Mouse (Mus musculus) right cerebral cortex, postnatal 36 days (tissue): Measurements from ENCODE around the gene Fhdc1.
A peak's percentile ranks its signal among the peaks of the same experiment; 100 is the strongest.

Source experiments
- DNase-seq, 2 experiments: peaks; one replicate each; pipeline ENCODE4 v3.0.0; 2022; ENCODE audit warnings: low spot score in 2 of 2, mixed read lengths in 1 of 2

Fhdc1 gene

GRCm38 (mm10) chr3:84480006-84480897 lies at the start of gene Fhdc1:
TSS of gene Fhdc1 (minus strand) at chr3:84480429.
- DNase-seq, result peak; percentile 9 to 18

GRCm38 (mm10) chr3:84529021-84529420 lies 48.8 kb upstream of the Fhdc1 start:
- no peak for DNase-seq

- no peak for DNase-seq
Measured at GRCm38 (mm10) chr3:84524952-84525351, 44.7 kb upstream of the Fhdc1 start.

GRCm38 (mm10) chr3:84516163-84516562 lies 35.9 kb upstream of the Fhdc1 start:
- no peak for DNase-seq

- DNase-seq, result no peak
Measured at GRCm38 (mm10) chr3:84512774-84513515, 32.7 kb upstream of the Fhdc1 start.

- no peak for DNase-seq
Measured at GRCm38 (mm10) chr3:84505193-84505592, 25.0 kb upstream of the Fhdc1 start.

- no peak for DNase-seq
Measured at GRCm38 (mm10) chr3:84504291-84504690, 24.1 kb upstream of the Fhdc1 start.

- no peak for DNase-seq
Measured at GRCm38 (mm10) chr3:84502101-84502500, 21.9 kb upstream of the Fhdc1 start.

- DNase-seq, result no peak
Measured at GRCm38 (mm10) chr3:84500491-84500890, 20.3 kb upstream of the Fhdc1 start.

GRCm38 (mm10) chr3:84497718-84498117 lies 17.5 kb upstream of the Fhdc1 start:
- no peak for DNase-seq

- no peak for DNase-seq
Measured at GRCm38 (mm10) chr3:84492657-84493056, 12.4 kb upstream of the Fhdc1 start.

GRCm38 (mm10) chr3:84492148-84492547 lies 11.9 kb upstream of the Fhdc1 start:
- DNase-seq, result no peak

- DNase-seq, result peak; percentile 14 to 28
Measured at GRCm38 (mm10) chr3:84488716-84489115, 8.5 kb upstream of the Fhdc1 start.

- DNase-seq, result no peak
Measured at GRCm38 (mm10) chr3:84484891-84485290, 4.7 kb upstream of the Fhdc1 start.

GRCm38 (mm10) chr3:84484333-84484732 lies 4.1 kb upstream of the Fhdc1 start:
- no peak for DNase-seq

- no peak for DNase-seq
Measured at GRCm38 (mm10) chr3:84482121-84482520, 1.9 kb upstream of the Fhdc1 start.

- no peak for DNase-seq
Measured at GRCm38 (mm10) chr3:84481104-84481503, 875 bp upstream of the Fhdc1 start.

GRCm38 (mm10) chr3:84479293-84480005 lies 780 bp downstream of the Fhdc1 start:
- peak in 1 of 2 experiments; percentile 14 for DNase-seq

- DNase-seq, result no peak
Measured at GRCm38 (mm10) chr3:84478896-84479292, 1.3 kb downstream of the Fhdc1 start.

GRCm38 (mm10) chr3:84478195-84478594 lies 2.0 kb downstream of the Fhdc1 start:
- no peak for DNase-seq

GRCm38 (mm10) chr3:84477498-84477897 lies 2.7 kb downstream of the Fhdc1 start:
- no peak for DNase-seq
